Mouse (Mus musculus) neural tube, embryonic 14.5 days (tissue): ENCODE measurements at regions not wholly inside any gene's neighbourhood (a gene's known extent, or its start where the extent isn't known, plus 50 kb on each side); places are given as distances from the start of the nearest gene placed in this dataset.

Experiments
- ATAC-seq: fragments of 200-750 bp; cut with Nextera tagmentation; 2 replicates; pipeline ENCODE4 v1.8.0; 2017; ENCODE audit warnings: low read depth, mild to moderate bottlenecking, moderate TSS enrichment, moderate library complexity
- H3K27ac ChIP-seq: fragments of 300-500 bp; sonication (generic); 2 replicates; pipeline ENCODE4 v1.5.1; 2014; ENCODE audit warnings: low read depth, mild to moderate bottlenecking, control low read depth, low read length, moderate library complexity, mixed read lengths
- H3K27me3 ChIP-seq: fragments of 300-500 bp; sonication (generic); 2 replicates; pipeline ENCODE4 v1.6.1; 2014; ENCODE audit warnings: low read length; ENCODE audit not compliant: control insufficient read depth, insufficient read depth
- H3K36me3 ChIP-seq: fragments of 300-500 bp; sonication (generic); 2 replicates; pipeline ENCODE4 v1.6.1; 2014; ENCODE audit warnings: low read length, mixed read lengths; ENCODE audit not compliant: control insufficient read depth, insufficient read depth
- H3K4me1 ChIP-seq: fragments of 300-500 bp; sonication (generic); 2 replicates; pipeline ENCODE4 v1.6.1; 2014; ENCODE audit warnings: low read length; ENCODE audit not compliant: control insufficient read depth, insufficient read depth
- H3K4me2 ChIP-seq: fragments of 300-500 bp; sonication (generic); 2 replicates; pipeline ENCODE4 v1.6.1; 2014; ENCODE audit warnings: mild to moderate bottlenecking, low read depth, low read length, control low read depth
- H3K4me3 ChIP-seq: fragments of 300-500 bp; sonication (generic); 2 replicates; pipeline ENCODE4 v1.5.1; 2014; ENCODE audit warnings: low read depth, low read length, control low read depth, mixed read lengths
- H3K9ac ChIP-seq: fragments of 300-500 bp; sonication (generic); replicated peaks from 2 replicates; pipeline ENCODE4 v1.6.1; 2014; ENCODE audit warnings: low read depth, mild to moderate bottlenecking, control low read depth, low read length, mixed read lengths
- H3K9me3 ChIP-seq: fragments of 300-500 bp; sonication (generic); 2 replicates; pipeline ENCODE4 v1.6.1; 2016; ENCODE audit warnings: low read length; ENCODE audit not compliant: control insufficient read depth
- WGBS: fragments of 180-500 bp; shearing (Covaris S2); extraction: QIAGEN DNeasy Blood & Tissue Kit; methylation state at CpG from one replicate; pipeline ENCODE4 v1.1.7; 2014; 5-methylcytosine and 5-hydroxymethylcytosine counted together

- Histone ChIP-seq H3K27ac (no peak overlapping the region), H3K9ac (no peak overlapping the region), H3K9me3 (no peaks in the 10 kb centered on the region), H3K4me2 (no peak overlapping the region), H3K4me3 (no peak overlapping the region), H3K27me3 (no peaks in the 10 kb centered on the region), H3K36me3 (no peaks in the 10 kb centered on the region), H3K4me1 (no peaks in the 10 kb centered on the region)
- 81% methylated on average over 5 of the region's 5 CpGs for WGBS
- ATAC-seq: no peak
These were observed 527.9 kb downstream of the Tm4sf1 start for GRCm38 (mm10) chr3:56773920-56774319.

DNA sequence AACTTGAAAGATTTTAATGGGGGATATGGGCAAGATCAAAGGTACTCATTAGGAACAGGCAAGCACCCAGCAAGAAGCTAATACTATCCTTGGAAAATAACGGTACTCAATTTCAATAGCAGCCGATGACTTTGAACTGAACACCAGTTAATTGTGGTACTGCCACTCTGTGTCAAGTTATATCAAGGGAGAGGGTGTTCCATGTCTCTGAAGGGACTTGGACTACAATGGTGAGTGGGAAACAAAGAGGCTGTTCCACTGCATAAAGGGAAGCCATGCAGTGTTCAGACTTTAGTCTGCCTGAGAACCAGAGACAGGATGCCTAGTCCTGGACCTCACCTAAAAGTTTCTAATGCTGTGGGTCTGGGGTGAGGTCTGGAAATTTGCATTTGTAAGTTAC lies 531.6 kb downstream of the Tm4sf1 start:
- WGBS: 77% methylated on average over 2 of the region's 2 CpGs
- Histone ChIP-seq H3K9ac (no peak overlapping the region), H3K36me3 (no peaks in the 10 kb centered on the region), H3K27me3 (no peaks in the 10 kb centered on the region), H3K4me1 (no peaks in the 10 kb centered on the region), H3K4me2 (no peak overlapping the region), H3K27ac (no peak overlapping the region), H3K4me3 (no peak overlapping the region), H3K9me3 (no peaks in the 10 kb centered on the region)
- ATAC-seq: no peak

- Histone ChIP-seq H3K4me3 (no peak overlapping the region), H3K9ac (no peak overlapping the region), H3K4me2 (no peak overlapping the region), H3K36me3 (no peaks in the 10 kb centered on the region), H3K27me3 (no peaks in the 10 kb centered on the region), H3K4me1 (no peaks in the 10 kb centered on the region), H3K9me3 (no peaks in the 10 kb centered on the region), H3K27ac (no peak overlapping the region)
- peak; percentile 31; the same call in 1 of the 2 replicates for ATAC-seq
- 73% methylated on average over 3 of the region's 3 CpGs for WGBS
These were observed 534.7 kb downstream of the Tm4sf1 start for GRCm38 (mm10) chr3:56767133-56767532.

DNA sequence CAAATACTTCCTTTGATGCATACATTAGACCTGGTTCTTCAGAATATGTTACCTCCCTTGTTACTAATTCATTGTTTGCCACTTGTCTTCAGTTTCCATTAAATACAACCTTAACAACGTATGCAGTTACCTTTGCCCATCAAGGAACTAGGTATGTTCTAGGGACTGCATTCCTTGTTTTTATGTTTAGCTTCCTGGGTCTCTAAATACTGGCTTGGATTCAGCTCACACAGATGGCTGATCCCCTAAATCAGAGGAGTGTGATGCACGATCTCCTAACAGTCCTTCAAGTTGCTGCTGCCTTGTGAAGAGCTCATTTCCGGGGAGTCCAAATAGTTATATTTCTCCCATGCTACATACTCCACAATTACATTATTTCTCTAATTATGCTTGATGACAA lies 537.5 kb downstream of the Tm4sf1 start:
- 92% methylated on average over 3 of the region's 3 CpGs for WGBS
- no peaks in the 10 kb centered on the region for H3K4me1 ChIP-seq
- H3K27ac ChIP-seq: no peak overlapping the region
- no peaks in the 10 kb centered on the region for H3K27me3 ChIP-seq
- no peak overlapping the region for H3K4me2 ChIP-seq
- no peaks in the 10 kb centered on the region for H3K9me3 ChIP-seq
- H3K4me3 ChIP-seq: no peak overlapping the region
- no peak overlapping the region for H3K9ac ChIP-seq
- H3K36me3 ChIP-seq: no peaks in the 10 kb centered on the region
- no peak for ATAC-seq

DNA sequence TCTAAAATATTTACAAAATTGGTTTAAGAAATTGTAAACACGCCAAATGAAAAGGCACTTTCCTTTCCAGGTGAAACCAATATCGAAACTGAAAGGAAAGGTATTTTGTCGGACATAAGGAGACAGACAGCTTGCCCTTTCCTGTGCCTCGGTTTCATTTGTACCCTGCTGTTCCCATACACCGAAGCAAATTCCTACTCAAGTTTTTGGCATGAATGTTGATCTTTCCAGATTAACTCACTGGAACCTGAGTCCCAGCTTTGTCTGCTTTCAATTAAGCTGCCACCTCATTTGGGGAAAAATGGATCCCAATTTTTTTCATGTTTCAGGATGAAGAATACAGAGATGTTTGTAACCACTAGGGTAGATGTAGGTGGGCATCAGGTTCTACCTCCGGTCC lies 537.9 kb downstream of the Tm4sf1 start:
- no peak overlapping the region for H3K27ac ChIP-seq
- no peak for ATAC-seq
- 89% methylated on average over 6 of the region's 6 CpGs for WGBS
- no peaks in the 10 kb centered on the region for H3K36me3 ChIP-seq
- H3K27me3 ChIP-seq: no peaks in the 10 kb centered on the region
- H3K4me1 ChIP-seq: no peaks in the 10 kb centered on the region
- H3K9me3 ChIP-seq: no peaks in the 10 kb centered on the region
- H3K9ac ChIP-seq: no peak overlapping the region
- H3K4me3 ChIP-seq: no peak overlapping the region
- H3K4me2 ChIP-seq: no peak overlapping the region

GRCm38 (mm10) chr3:56753654-56754053 lies 548.1 kb downstream of the Tm4sf1 start:
- H3K27ac ChIP-seq: no peak overlapping the region
- H3K9ac ChIP-seq: no peak overlapping the region
- H3K4me1 ChIP-seq: no peaks in the 10 kb centered on the region
- no peak overlapping the region for H3K4me3 ChIP-seq
- ATAC-seq: peak; percentile 54; the same call in 1 of the 2 replicates
- no peak overlapping the region for H3K4me2 ChIP-seq
- no peaks in the 10 kb centered on the region for H3K36me3 ChIP-seq
- 18% methylated on average over 3 of the region's 3 CpGs for WGBS
- no peaks in the 10 kb centered on the region for H3K27me3 ChIP-seq
- H3K9me3 ChIP-seq: no peaks in the 10 kb centered on the region

DNA sequence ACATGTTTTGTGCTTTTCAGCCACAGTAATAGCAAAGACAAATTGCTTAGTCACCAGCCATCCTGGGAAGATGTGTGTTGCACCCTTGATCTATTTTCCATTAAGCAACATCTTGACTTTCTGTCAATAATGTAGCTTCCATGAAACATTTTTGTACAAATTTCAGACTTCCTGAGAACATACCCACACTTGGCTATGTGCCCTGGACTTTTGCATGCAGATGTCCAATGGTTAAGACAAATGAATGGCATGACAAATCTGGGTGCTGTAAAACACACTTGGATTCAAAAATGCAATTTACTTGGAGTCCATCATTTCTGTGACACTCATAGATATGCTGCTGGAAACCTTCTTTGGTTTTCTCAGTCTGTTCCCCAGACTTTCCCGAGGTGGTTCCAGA lies 549.9 kb downstream of the Tm4sf1 start:
- no peaks in the 10 kb centered on the region for H3K4me1 ChIP-seq
- H3K9ac ChIP-seq: no peak overlapping the region
- no peak overlapping the region for H3K4me2 ChIP-seq
- H3K4me3 ChIP-seq: no peak overlapping the region
- 88% methylated on average over 1 of the region's 1 CpGs for WGBS
- no peaks in the 10 kb centered on the region for H3K27me3 ChIP-seq
- H3K36me3 ChIP-seq: no peaks in the 10 kb centered on the region
- no peaks in the 10 kb centered on the region for H3K9me3 ChIP-seq
- H3K27ac ChIP-seq: no peak overlapping the region
- no peak for ATAC-seq

DNA sequence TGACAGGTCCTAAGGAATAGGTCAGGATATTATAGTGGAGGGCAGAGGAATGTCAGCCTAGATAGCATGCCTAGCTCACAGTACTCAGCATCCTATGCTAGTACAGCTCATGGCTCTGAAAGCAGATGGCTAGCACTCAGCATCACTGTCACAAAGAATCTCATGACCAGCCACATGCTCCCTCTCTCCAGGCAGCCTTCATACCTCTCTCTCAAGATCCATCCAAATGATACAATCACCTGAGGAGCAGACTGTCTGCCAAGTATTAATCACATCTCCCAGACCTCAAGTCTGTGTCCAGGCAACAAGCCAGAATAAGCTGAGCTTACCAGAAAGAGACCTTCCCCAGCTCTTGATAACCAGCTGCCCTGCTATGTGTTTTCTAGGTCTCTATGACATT lies 557.4 kb upstream of the Nbea start:
- no peaks in the 10 kb centered on the region for H3K9me3 ChIP-seq
- H3K27me3 ChIP-seq: no peaks in the 10 kb centered on the region
- no peak overlapping the region for H3K4me2 ChIP-seq
- H3K36me3 ChIP-seq: no peaks in the 10 kb centered on the region
- H3K9ac ChIP-seq: no peak overlapping the region
- H3K27ac ChIP-seq: no peak overlapping the region
- H3K4me3 ChIP-seq: no peak overlapping the region
- H3K4me1 ChIP-seq: no peaks in the 10 kb centered on the region
- no peak for ATAC-seq

DNA sequence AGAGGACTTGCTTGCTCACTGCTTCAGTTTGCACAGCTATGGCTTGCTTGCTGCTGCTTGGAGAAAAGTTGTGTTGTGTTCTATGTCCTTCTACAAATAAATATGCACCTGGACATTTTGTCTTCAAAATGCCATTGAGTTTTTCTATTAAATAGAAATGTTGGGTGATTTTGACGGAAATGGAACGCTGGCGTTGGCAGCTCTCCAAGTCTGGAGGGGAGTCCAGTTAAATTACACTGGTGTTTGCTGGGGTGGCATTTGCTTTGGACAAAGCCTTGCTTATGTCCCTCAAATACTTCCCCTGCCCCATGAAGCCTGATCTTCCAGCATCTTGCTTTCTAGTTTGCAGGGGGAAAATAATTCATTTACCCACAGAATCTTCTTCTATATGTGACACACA lies 556.0 kb upstream of the Nbea start:
- Histone ChIP-seq H3K9me3 (no peaks in the 10 kb centered on the region), H3K4me1 (no peaks in the 10 kb centered on the region), H3K9ac (no peak overlapping the region), H3K27ac (no peak overlapping the region), H3K27me3 (no peaks in the 10 kb centered on the region), H3K4me3 (no peak overlapping the region), H3K4me2 (no peak overlapping the region), H3K36me3 (no peaks in the 10 kb centered on the region)
- WGBS: 83% methylated on average over 3 of the region's 3 CpGs
- no peak for ATAC-seq

DNA sequence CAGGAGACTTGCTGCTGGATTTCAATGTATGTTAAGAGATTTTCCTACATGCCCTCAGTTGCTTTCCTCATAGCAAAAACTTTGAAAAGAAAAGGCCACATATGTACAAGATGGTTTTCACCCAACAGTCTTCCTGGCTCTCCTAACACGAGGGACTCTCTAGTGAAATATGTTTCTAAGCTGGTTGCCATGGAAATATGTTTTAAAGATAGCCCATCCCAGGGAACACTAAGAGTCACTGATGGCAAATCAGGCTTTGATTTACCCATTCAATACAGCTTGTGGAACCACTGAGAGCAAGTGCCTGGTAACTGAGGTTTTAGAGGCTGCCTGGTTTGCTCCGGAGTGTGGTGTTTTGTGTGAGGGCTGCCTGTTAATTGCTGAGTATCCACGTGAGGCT lies 547.3 kb upstream of the Nbea start:
- H3K27ac ChIP-seq: no peak overlapping the region
- H3K9ac ChIP-seq: no peak overlapping the region
- no peak overlapping the region for H3K4me3 ChIP-seq
- H3K36me3 ChIP-seq: no peaks in the 10 kb centered on the region
- no peaks in the 10 kb centered on the region for H3K9me3 ChIP-seq
- ATAC-seq: no peak
- no peaks in the 10 kb centered on the region for H3K27me3 ChIP-seq
- no peak overlapping the region for H3K4me2 ChIP-seq
- 46% methylated on average over 3 of the region's 3 CpGs for WGBS
- H3K4me1 ChIP-seq: no peaks in the 10 kb centered on the region
